Mouse (Mus musculus) cerebellum, postnatal 4 days (tissue): ENCODE results near the gene Fn1.

ENCODE experiments used
- DNase-seq, 2 experiments: peaks; one replicate each; pipeline ENCODE4 v3.0.0; 2022; ENCODE audit warnings: low spot score in 2 of 2, mixed read lengths in 1 of 2

Gene Fn1

GRCm38 (mm10) chr1:71650741-71651140 lies 2.3 kb downstream of the Fn1 start:
- DNase-seq, result no peak

GRCm38 (mm10) chr1:71648166-71648565 lies 4.8 kb downstream of the Fn1 start:
- DNase-seq, result no peak

- no peak for DNase-seq
These were observed 6.2 kb downstream of the Fn1 start for GRCm38 (mm10) chr1:71646774-71647173.

GRCm38 (mm10) chr1:71645999-71646398 lies 7.0 kb downstream of the Fn1 start:
- DNase-seq, result no peak

- DNase-seq, result no peak
These were observed 7.5 kb downstream of the Fn1 start for GRCm38 (mm10) chr1:71645466-71645865.

GRCm38 (mm10) chr1:71642794-71643193 lies 10.2 kb downstream of the Fn1 start:
- no peak for DNase-seq

- DNase-seq, result no peak
These were observed 11.8 kb downstream of the Fn1 start for GRCm38 (mm10) chr1:71641206-71641605.

- DNase-seq, result no peak
These were observed 12.8 kb downstream of the Fn1 start for GRCm38 (mm10) chr1:71640157-71640556.

- DNase-seq, result no peak
These were observed 16.3 kb downstream of the Fn1 start for GRCm38 (mm10) chr1:71636665-71637064.

- DNase-seq, result no peak
These were observed 16.9 kb downstream of the Fn1 start for GRCm38 (mm10) chr1:71636116-71636515.

GRCm38 (mm10) chr1:71635101-71636014 lies 17.6 kb downstream of the Fn1 start:
- no peak for DNase-seq

GRCm38 (mm10) chr1:71634471-71634981 lies 18.5 kb downstream of the Fn1 start:
- no peak for DNase-seq

GRCm38 (mm10) chr1:71632387-71632786 lies 20.6 kb downstream of the Fn1 start:
- DNase-seq, result no peak

GRCm38 (mm10) chr1:71631811-71632210 lies 21.2 kb downstream of the Fn1 start:
- no peak for DNase-seq

- DNase-seq, result no peak
These were observed 22.8 kb downstream of the Fn1 start for GRCm38 (mm10) chr1:71630243-71630642.

- DNase-seq, result no peak
These were observed 29.4 kb downstream of the Fn1 start for GRCm38 (mm10) chr1:71623625-71624024.

- DNase-seq, result no peak
These were observed 31.5 kb downstream of the Fn1 start for GRCm38 (mm10) chr1:71621526-71621925.

GRCm38 (mm10) chr1:71614545-71615246 lies 38.3 kb downstream of the Fn1 start:
- DNase-seq, result no peak

- DNase-seq, result no peak
These were observed 40.7 kb downstream of the Fn1 start for GRCm38 (mm10) chr1:71612256-71612655.

GRCm38 (mm10) chr1:71609916-71610315 lies 43.1 kb downstream of the Fn1 start:
- no peak for DNase-seq

- DNase-seq, result no peak
These were observed 43.8 kb downstream of the Fn1 start for GRCm38 (mm10) chr1:71609057-71609775.
